Mouse (Mus musculus): Measurements from ENCODE around the gene Hes7.

The Hes7 gene

GRCm38 (mm10) chr11:69120221-69121000 is at the start of gene Hes7:
Gene Hes7, plus strand, starts transcription at chr11:69120404.
- no peak for DNase-seq (ENCODE audit: low spot score)

GRCm38 (mm10) chr11:69070590-69071222 is 49.5 kb upstream of the Hes7 start, which contains the start of gene Tmem107:
Gene Tmem107, plus strand, starts transcription at chr11:69070806.
- DNase-seq (ENCODE audit: low spot score), result peak; percentile 96

- DNase-seq (ENCODE audit: low spot score), result no peak
Observed at GRCm38 (mm10) chr11:69071262-69071661, 48.9 kb upstream of the Hes7 start.

GRCm38 (mm10) chr11:69072234-69072633 is 48.0 kb upstream of the Hes7 start:
- DNase-seq (ENCODE audit: low spot score), result no peak

- no peak for DNase-seq (ENCODE audit: low spot score)
Observed at GRCm38 (mm10) chr11:69072666-69073064, 47.5 kb upstream of the Hes7 start.

- peak; percentile 92 for DNase-seq (ENCODE audit: low spot score)
Observed at GRCm38 (mm10) chr11:69073065-69073888, 46.9 kb upstream of the Hes7 start.

- no peak for DNase-seq (ENCODE audit: low spot score)
Observed at GRCm38 (mm10) chr11:69073951-69074775, 46.0 kb upstream of the Hes7 start.

- DNase-seq (ENCODE audit: low spot score), result no peak
Observed at GRCm38 (mm10) chr11:69074776-69075069, 45.5 kb upstream of the Hes7 start.

- DNase-seq (ENCODE audit: low spot score), result no peak
Observed at GRCm38 (mm10) chr11:69075764-69076479, 44.3 kb upstream of the Hes7 start.

GRCm38 (mm10) chr11:69076572-69076971 is 43.6 kb upstream of the Hes7 start:
- DNase-seq (ENCODE audit: low spot score), result no peak

GRCm38 (mm10) chr11:69077316-69077715 is 42.9 kb upstream of the Hes7 start:
- DNase-seq (ENCODE audit: low spot score), result no peak

- DNase-seq (ENCODE audit: low spot score), result no peak
Observed at GRCm38 (mm10) chr11:69078041-69078440, 42.2 kb upstream of the Hes7 start.

- DNase-seq (ENCODE audit: low spot score), result no peak
Observed at GRCm38 (mm10) chr11:69078805-69079438, 41.3 kb upstream of the Hes7 start.

GRCm38 (mm10) chr11:69080102-69080854 is 39.9 kb upstream of the Hes7 start:
- DNase-seq (ENCODE audit: low spot score), result no peak

GRCm38 (mm10) chr11:69080855-69081222 is 39.4 kb upstream of the Hes7 start:
- DNase-seq (ENCODE audit: low spot score), result no peak

GRCm38 (mm10) chr11:69081613-69082012 is 38.6 kb upstream of the Hes7 start:
- DNase-seq (ENCODE audit: low spot score), result no peak

GRCm38 (mm10) chr11:69085608-69086007 is 34.6 kb upstream of the Hes7 start:
- DNase-seq (ENCODE audit: low spot score), result no peak

GRCm38 (mm10) chr11:69086390-69086789 is 33.8 kb upstream of the Hes7 start:
- no peak for DNase-seq (ENCODE audit: low spot score)

GRCm38 (mm10) chr11:69087082-69087481 is 33.1 kb upstream of the Hes7 start:
- DNase-seq (ENCODE audit: low spot score), result no peak

GRCm38 (mm10) chr11:69087597-69087996 is 32.6 kb upstream of the Hes7 start:
- no peak for DNase-seq (ENCODE audit: low spot score)
